Mouse (Mus musculus) stomach, embryonic 14.5 days (tissue): Measurements from ENCODE around the gene Cntn2. TPM values are rescaled to one million over a fixed set of nuclear protein-coding genes. Genes with fewer than 3 reads are reported as not detected.

Experiments used
- ATAC-seq: fragments of 200-750 bp; cut with Nextera tagmentation; 2 replicates; pipeline ENCODE4 v1.8.0; 2017; ENCODE audit warnings: low read depth, moderate TSS enrichment; ENCODE audit not compliant: insufficient number of reproducible peaks, insufficient read depth, low FRiP score
- H3K27ac ChIP-seq: fragments of 300-500 bp; sonication (generic); 2 replicates; pipeline ENCODE4 v1.5.1; 2014; ENCODE audit warnings: mild to moderate bottlenecking, low read length, moderate library complexity, mixed read lengths
- H3K27me3 ChIP-seq: fragments of 300-500 bp; sonication (generic); 2 replicates; pipeline ENCODE4 v1.6.1; 2014; ENCODE audit warnings: low read length, control low read depth, mixed read lengths; ENCODE audit not compliant: control insufficient read depth, insufficient read depth
- H3K36me3 ChIP-seq: fragments of 300-500 bp; sonication (generic); 2 replicates; pipeline ENCODE4 v1.6.1; 2014; ENCODE audit warnings: mild to moderate bottlenecking, control low read depth, low read length, moderate library complexity, mixed read lengths; ENCODE audit not compliant: control insufficient read depth, insufficient read depth
- H3K4me1 ChIP-seq: fragments of 300-500 bp; sonication (generic); 2 replicates; pipeline ENCODE4 v1.6.1; 2014; ENCODE audit warnings: low read length, control low read depth, mixed read lengths; ENCODE audit not compliant: control insufficient read depth, insufficient read depth
- H3K4me2 ChIP-seq: fragments of 300-500 bp; sonication (generic); replicated peaks from 2 replicates; pipeline ENCODE4 v1.6.1; 2014; ENCODE audit warnings: low read depth, low read length, control low read depth
- H3K4me3 ChIP-seq: fragments of 300-500 bp; sonication (generic); 2 replicates; pipeline ENCODE4 v1.5.1; 2014; ENCODE audit warnings: low read depth, low read length, control low read depth
- H3K9ac ChIP-seq: fragments of 300-500 bp; sonication (generic); replicated peaks from 2 replicates; pipeline ENCODE4 v1.6.1; 2014; ENCODE audit warnings: low read depth, mild to moderate bottlenecking, control low read depth, low read length, moderate library complexity, mixed read lengths
- H3K9me3 ChIP-seq: fragments of 300-500 bp; sonication (generic); 2 replicates; pipeline ENCODE4 v1.6.1; 2016; ENCODE audit warnings: low read depth, low read length, control low read depth; ENCODE audit not compliant: control insufficient read depth
- WGBS: fragments of 180-500 bp; shearing (Covaris S2); extraction: QIAGEN DNeasy Blood & Tissue Kit; methylation state at CpG from one replicate; pipeline ENCODE4 v1.1.7; 2014; 5-methylcytosine and 5-hydroxymethylcytosine counted together
- polyA plus RNA-seq: library from polyadenylated mRNA; unstranded; fragments of >200 nt; fragmentation: Nextera tagmentation; extraction: Ambion mirVana; gene quantifications from 2 replicates; pipeline ENCODE4 v1.2.1, GENCODE M21; 2014

Cntn2 gene
- polyA plus RNA-seq, 1 experiment from 2014 or later = 0.67 TPM

GRCm38 (mm10) chr1:132511521-132511920 lies 31.5 kb downstream of the Cntn2 start:
- peaks cover 19% of the 10 kb centered on the region for H3K36me3 ChIP-seq
- H3K4me3 ChIP-seq = no peak overlapping the region
- 44% methylated on average over 8 of the region's 8 CpGs for WGBS
- no peak overlapping the region for H3K27ac ChIP-seq
- no peak overlapping the region for H3K9ac ChIP-seq
- ATAC-seq = no peak
- H3K4me2 ChIP-seq = no peak overlapping the region
- H3K4me1 ChIP-seq = no peaks in the 10 kb centered on the region
- no peaks in the 10 kb centered on the region for H3K9me3 ChIP-seq
- no peaks in the 10 kb centered on the region for H3K27me3 ChIP-seq

GRCm38 (mm10) chr1:132509771-132510170 lies 33.3 kb downstream of the Cntn2 start:
- 81% methylated on average over 5 of the region's 5 CpGs for WGBS
- Histone ChIP-seq H3K9me3 (no peaks in the 10 kb centered on the region), H3K27me3 (no peaks in the 10 kb centered on the region), H3K4me2 (no peak overlapping the region), H3K4me1 (no peaks in the 10 kb centered on the region), H3K36me3 (peaks cover 29% of the 10 kb centered on the region), H3K27ac (no peak overlapping the region), H3K9ac (no peak overlapping the region), H3K4me3 (no peak overlapping the region)
- ATAC-seq = no peak

- H3K27ac ChIP-seq = no peak overlapping the region
- no peaks in the 10 kb centered on the region for H3K4me1 ChIP-seq
- ATAC-seq = no peak
- no peaks in the 10 kb centered on the region for H3K27me3 ChIP-seq
- peaks cover 48% of the 10 kb centered on the region for H3K36me3 ChIP-seq
- no peak overlapping the region for H3K4me2 ChIP-seq
- no peak overlapping the region for H3K4me3 ChIP-seq
- no peaks in the 10 kb centered on the region for H3K9me3 ChIP-seq
- H3K9ac ChIP-seq = no peak overlapping the region
- WGBS = 91% methylated on average over 7 of the region's 7 CpGs
Measured at GRCm38 (mm10) chr1:132506656-132507055, 36.4 kb downstream of the Cntn2 start.

GRCm38 (mm10) chr1:132506058-132506457 lies 37.0 kb downstream of the Cntn2 start, which contains the start of gene Tmem81:
Tmem81 (plus strand) TSS chr1:132506230.
- no peak for ATAC-seq
- no peak within 1 kb of the TSS for H3K4me2 ChIP-seq
- peaks cover 52% of the 10 kb centered on the region for H3K36me3 ChIP-seq
- H3K27me3 ChIP-seq = no peaks in the 10 kb centered on the region
- H3K4me1 ChIP-seq = no peaks in the 10 kb centered on the region
- no peaks in the 10 kb centered on the region for H3K9me3 ChIP-seq
- H3K4me3 ChIP-seq = no peak within 1 kb of the TSS
- H3K9ac ChIP-seq = no peak within 1 kb of the TSS
- H3K27ac ChIP-seq = no peak within 1 kb of the TSS
- 87% methylated on average over 7 of the region's 7 CpGs for WGBS

GRCm38 (mm10) chr1:132505155-132505554 lies 37.9 kb downstream of the Cntn2 start:
- ATAC-seq = no peak
- Histone ChIP-seq H3K4me1 (no peaks in the 10 kb centered on the region), H3K4me2 (no peak overlapping the region), H3K27me3 (no peaks in the 10 kb centered on the region), H3K36me3 (peaks cover 57% of the 10 kb centered on the region), H3K27ac (no peak overlapping the region), H3K9ac (no peak overlapping the region), H3K4me3 (no peak overlapping the region), H3K9me3 (no peaks in the 10 kb centered on the region)
- 87% methylated on average over 5 of the region's 5 CpGs for WGBS

- no peaks in the 10 kb centered on the region for H3K4me1 ChIP-seq
- peaks cover 69% of the 10 kb centered on the region for H3K36me3 ChIP-seq
- H3K4me3 ChIP-seq = no peak overlapping the region
- no peaks in the 10 kb centered on the region for H3K9me3 ChIP-seq
- no peaks in the 10 kb centered on the region for H3K27me3 ChIP-seq
- ATAC-seq = no peak
- no peak overlapping the region for H3K27ac ChIP-seq
- H3K9ac ChIP-seq = no peak overlapping the region
- H3K4me2 ChIP-seq = no peak overlapping the region
- 88% methylated on average over 2 of the region's 2 CpGs for WGBS
Measured at GRCm38 (mm10) chr1:132500535-132500934, 42.5 kb downstream of the Cntn2 start.

GRCm38 (mm10) chr1:132483759-132484158 lies 59.3 kb downstream of the Cntn2 start:
- no peak overlapping the region for H3K4me2 ChIP-seq
- peaks cover 20% of the 10 kb centered on the region for H3K36me3 ChIP-seq
- H3K27ac ChIP-seq = no peak overlapping the region
- H3K9ac ChIP-seq = no peak overlapping the region
- H3K9me3 ChIP-seq = no peaks in the 10 kb centered on the region
- H3K27me3 ChIP-seq = no peaks in the 10 kb centered on the region
- H3K4me3 ChIP-seq = no peak overlapping the region
- no peaks in the 10 kb centered on the region for H3K4me1 ChIP-seq
- ATAC-seq = no peak
- 89% methylated on average over 6 of the region's 6 CpGs for WGBS

GRCm38 (mm10) chr1:132483234-132483633 lies 59.8 kb downstream of the Cntn2 start:
- H3K4me2 ChIP-seq = no peak overlapping the region
- H3K9me3 ChIP-seq = no peaks in the 10 kb centered on the region
- ATAC-seq = no peak
- no peak overlapping the region for H3K27ac ChIP-seq
- 80% methylated on average over 3 of the region's 3 CpGs for WGBS
- peaks cover 4% of the 10 kb centered on the region; the same call in 1 of the 2 replicates for H3K4me1 ChIP-seq
- H3K4me3 ChIP-seq = no peak overlapping the region
- H3K36me3 ChIP-seq = peaks cover 14% of the 10 kb centered on the region
- no peak overlapping the region for H3K9ac ChIP-seq
- no peaks in the 10 kb centered on the region for H3K27me3 ChIP-seq

- Histone ChIP-seq H3K27me3 (no peaks in the 10 kb centered on the region), H3K4me1 (peaks cover 7% of the 10 kb centered on the region; the same call in 1 of the 2 replicates), H3K9ac (no peak overlapping the region), H3K27ac (no peak overlapping the region), H3K4me2 (no peak overlapping the region), H3K4me3 (no peak overlapping the region), H3K36me3 (peaks cover 11% of the 10 kb centered on the region), H3K9me3 (no peaks in the 10 kb centered on the region)
- no peak for ATAC-seq
- WGBS = 91% methylated on average over 2 of the region's 2 CpGs
Measured at GRCm38 (mm10) chr1:132481619-132482018, 61.4 kb downstream of the Cntn2 start.
